Mouse (Mus musculus) heart, postnatal 14 days (tissue): ENCODE measurements around the gene Alpk3. TPM values are rescaled to one million over a fixed set of nuclear protein-coding genes. Genes with fewer than 3 reads are reported as not detected.

ENCODE experiments used
- total RNA-seq, 2 experiments: library from RNA; stranded (reverse); gene quantifications; 2 replicates each; pipeline ENCODE4 v1.2.3; 2021

Gene Alpk3
- total RNA-seq, 2 experiments from 2014 or later: 81.4 to 86.0 TPM

Other genes starting within 250 kb of the Alpk3 start
- 10 to 100 TPM; 60.2 to 61.0 TPM for gene Iqgap1, start 231.6 kb upstream of the Alpk3 start, total RNA-seq
- 1 to 10 TPM; 5.2 to 7.0 TPM for gene Zscan2, start 196.7 kb upstream of the Alpk3 start, total RNA-seq
- 1 to 10 TPM; 6.3 to 7.6 TPM for gene Wdr73, start 156.3 kb upstream of the Alpk3 start, total RNA-seq
- 1 to 10 TPM; 5.8 to 8.2 TPM for gene Nmb, start 152.5 kb upstream of the Alpk3 start, total RNA-seq
- 10 to 100 TPM; 50.2 to 61.5 TPM for gene Sec11a, start 109.8 kb upstream of the Alpk3 start, total RNA-seq
- 10 to 100 TPM; 21.5 to 22.1 TPM for gene Zfp592, start 63.9 kb upstream of the Alpk3 start, total RNA-seq
- under 1 TPM; 0.33 to 0.34 TPM for gene Slc28a1, start 57.2 kb downstream of the Alpk3 start, total RNA-seq
- gene Pde8a, start 156.0 kb downstream of the Alpk3 start, total RNA-seq: 10 to 100 TPM; 13.2 to 14.6 TPM